Mouse (Mus musculus) heart, embryonic 15.5 days (tissue): ENCODE results near the gene Rfng. TPM values are rescaled to one million over a fixed set of nuclear protein-coding genes. Genes with fewer than 3 reads are reported as not detected.
A peak's percentile ranks its signal among the peaks of the same experiment; 100 is the strongest.
"Not testable (repeated sequence)": the region's sequence is repeated elsewhere in the genome, so short reads cannot be mapped to it uniquely, and the experiment has no call there.

Source experiments
- ATAC-seq: fragments of 200-750 bp; cut with Nextera tagmentation; replicated peaks from 2 replicates; pipeline ENCODE4 v1.8.0; 2017; ENCODE audit warnings: low read depth, moderate TSS enrichment; ENCODE audit not compliant: insufficient number of reproducible peaks, insufficient read depth, low FRiP score
- H3K27ac ChIP-seq: fragments of 300-500 bp; sonication (generic); 2 replicates; pipeline ENCODE4 v1.5.1; 2015; ENCODE audit warnings: mild to moderate bottlenecking, inconsistent platforms
- H3K27me3 ChIP-seq: fragments of 300-500 bp; sonication (generic); 2 replicates; pipeline ENCODE4 v1.6.1; 2015; ENCODE audit warnings: inconsistent platforms
- H3K36me3 ChIP-seq: fragments of 300-500 bp; sonication (generic); 2 replicates; pipeline ENCODE4 v1.6.1; 2015; ENCODE audit warnings: mild to moderate bottlenecking, inconsistent platforms
- H3K4me1 ChIP-seq: fragments of 300-500 bp; sonication (generic); replicated peaks from 2 replicates; pipeline ENCODE4 v1.6.1; 2015; ENCODE audit warnings: inconsistent platforms
- H3K4me2 ChIP-seq: fragments of 300-500 bp; sonication (generic); 2 replicates; pipeline ENCODE4 v1.6.1; 2015; ENCODE audit warnings: inconsistent platforms, mild to moderate bottlenecking, moderate library complexity
- H3K4me3 ChIP-seq: fragments of 300-500 bp; sonication (generic); 2 replicates; pipeline ENCODE4 v1.5.1; 2015; ENCODE audit warnings: mild to moderate bottlenecking, inconsistent platforms
- H3K9ac ChIP-seq: fragments of 300-500 bp; sonication (generic); 2 replicates; pipeline ENCODE4 v1.6.1; 2015; ENCODE audit warnings: mild to moderate bottlenecking, inconsistent platforms
- H3K9me3 ChIP-seq: fragments of 300-500 bp; sonication (generic); replicated peaks from 2 replicates; pipeline ENCODE4 v1.6.1; 2016; ENCODE audit warnings: inconsistent platforms
- WGBS: fragments of 180-500 bp; shearing (Covaris S2); methylation state at CpG from one replicate; pipeline ENCODE4 v1.1.7; 2015; ENCODE audit warnings: mixed read lengths; 5-methylcytosine and 5-hydroxymethylcytosine counted together
- polyA plus RNA-seq: library from polyadenylated mRNA; unstranded; fragments of >200 nt; fragmentation: Nextera tagmentation; extraction: Ambion mirVana; gene quantifications from 2 replicates; pipeline ENCODE4 v1.2.1, GENCODE M21; 2015

Rfng gene
- polyA plus RNA-seq, 1 experiment from 2014 or later: 21.1 TPM

- H3K36me3 ChIP-seq, H3K4me1 ChIP-seq, H3K4me2 ChIP-seq, H3K9ac ChIP-seq, H3K27ac ChIP-seq, H3K9me3 ChIP-seq, ATAC-seq, H3K4me3 ChIP-seq: not testable (repeated sequence)
- peaks cover 12% of the 10 kb centered on the region for H3K27me3 ChIP-seq
- WGBS: 64% methylated on average over 4 of the region's 7 CpGs
Observed at GRCm38 (mm10) chr11:120767023-120767422, 17.0 kb downstream of the Rfng start.

- not testable (repeated sequence) for H3K9ac ChIP-seq, H3K27ac ChIP-seq, H3K36me3 ChIP-seq, H3K9me3 ChIP-seq
- peaks cover 17% of the 10 kb centered on the region for H3K27me3 ChIP-seq
- H3K4me1 ChIP-seq: peaks cover 11% of the 10 kb centered on the region
- H3K4me3 ChIP-seq: peak overlapping the region; percentile 22
- peak; percentile 12; the same call in 1 of the 2 replicates for ATAC-seq
- H3K4me2 ChIP-seq: peak overlapping the region; percentile 53
- WGBS: 13% methylated on average over 8 of the region's 23 CpGs
Observed at GRCm38 (mm10) chr11:120763121-120763999, 20.6 kb downstream of the Rfng start.

DNA sequence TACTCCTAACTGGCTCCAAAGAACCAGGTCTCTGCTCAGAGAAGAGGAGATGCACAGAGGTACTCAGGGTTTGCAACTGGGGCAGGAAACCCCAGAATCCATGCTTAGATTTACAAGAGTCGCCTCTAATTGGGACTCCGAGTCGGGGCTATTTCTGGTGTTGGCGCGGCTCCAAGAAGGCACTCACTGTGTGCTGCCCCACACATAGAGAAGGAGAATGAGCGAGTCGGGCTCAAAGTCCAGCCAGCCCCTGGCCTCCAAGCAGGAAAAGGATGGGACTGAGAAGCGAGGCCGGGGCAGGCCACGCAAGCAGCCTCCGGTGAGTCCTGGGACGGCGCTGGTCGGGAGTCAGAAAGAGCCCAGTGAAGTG, 21.4 kb downstream of the Rfng start, which contains the start of gene Hmga1b:
Hmga1b (plus strand) TSS at position 123 of the 370 bp plus-strand sequence.
- peaks cover 17% of the 10 kb centered on the region for H3K27me3 ChIP-seq
- H3K4me3 ChIP-seq: peak within 1 kb of the TSS; percentile 22
- 0 out of 2 replicates have a peak, but pooled peaks have one; percentile 12 for ATAC-seq
- peaks cover 11% of the 10 kb centered on the region for H3K4me1 ChIP-seq
- H3K27ac ChIP-seq, H3K36me3 ChIP-seq: not testable (repeated sequence)
- WGBS: 16% methylated on average over 14 of the region's 14 CpGs
- H3K4me2 ChIP-seq: peak within 1 kb of the TSS; percentile 53
- H3K9ac ChIP-seq: peak within 1 kb of the TSS; percentile 28; the same call in 1 of the 2 replicates
- 0 out of 2 replicates have a peak, but pooled peaks cover 10% of the 10 kb centered on the region for H3K9me3 ChIP-seq

- WGBS: 53% methylated on average over 14 of the region's 14 CpGs
- Histone ChIP-seq H3K9me3 (0 out of 2 replicates have a peak, but pooled peaks cover 10% of the 10 kb centered on the region), H3K27me3 (peaks cover 17% of the 10 kb centered on the region), H3K4me1 (peaks cover 11% of the 10 kb centered on the region), H3K36me3 (no peaks in the 10 kb centered on the region), H3K4me2 (peak overlapping the region; percentile 53), H3K4me3 (peak overlapping the region; percentile 22; the same call in 1 of the 2 replicates), H3K9ac (peak overlapping the region; percentile 28; the same call in 1 of the 2 replicates), H3K27ac (no peak overlapping the region)
- 0 out of 2 replicates have a peak, but pooled peaks have one; percentile 36 for ATAC-seq
Observed at GRCm38 (mm10) chr11:120761811-120762671, 22.0 kb downstream of the Rfng start.

DNA sequence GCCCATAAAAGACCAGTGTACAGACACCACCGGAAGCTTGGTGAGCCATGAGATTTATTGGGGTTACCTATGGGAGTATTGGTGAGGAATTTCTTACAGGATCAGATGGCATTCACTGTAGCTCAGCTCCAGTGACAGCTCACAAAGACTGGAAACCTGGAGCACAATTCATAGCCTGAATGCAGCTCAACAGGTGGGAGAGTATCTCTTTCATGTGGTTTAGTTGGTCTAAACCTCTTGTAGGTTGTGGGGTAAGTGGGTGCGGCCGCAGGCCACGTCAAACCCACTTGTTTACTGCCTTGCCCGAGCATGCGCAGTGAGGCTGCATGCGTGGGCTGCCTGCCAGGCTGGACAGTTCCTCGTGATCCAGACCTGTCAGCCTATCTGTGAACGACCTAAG, 23.8 kb downstream of the Rfng start:
- H3K36me3 ChIP-seq: no peaks in the 10 kb centered on the region
- peaks cover 12% of the 10 kb centered on the region; the same call in 1 of the 2 replicates for H3K27me3 ChIP-seq
- WGBS: 71% methylated on average over 9 of the region's 9 CpGs
- no peak overlapping the region for H3K4me3 ChIP-seq
- H3K4me2 ChIP-seq: no peak overlapping the region
- H3K9ac ChIP-seq: no peak overlapping the region
- H3K9me3 ChIP-seq: 0 out of 2 replicates have a peak, but pooled peaks cover 10% of the 10 kb centered on the region
- no peak for ATAC-seq
- peaks cover 11% of the 10 kb centered on the region for H3K4me1 ChIP-seq
- no peak overlapping the region for H3K27ac ChIP-seq

DNA sequence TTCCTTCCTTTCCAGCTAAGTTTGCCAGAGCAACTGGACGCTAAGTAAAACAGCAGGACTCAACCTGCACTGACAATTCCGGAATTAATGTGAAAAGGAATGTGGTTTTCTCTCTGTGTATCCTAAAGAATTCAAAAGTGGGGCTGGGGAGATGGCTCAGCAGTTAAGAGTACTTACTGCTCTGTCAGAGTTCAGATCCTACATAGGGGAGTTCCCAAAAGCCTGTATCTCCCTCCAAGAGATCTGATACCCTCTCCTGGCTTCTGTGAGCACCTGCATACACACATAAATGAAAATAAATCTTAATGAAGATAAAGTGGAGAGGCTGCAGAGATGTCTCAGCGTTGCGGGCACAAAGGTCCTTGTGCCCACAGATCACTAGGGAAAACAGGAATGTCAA, 32.4 kb downstream of the Rfng start:
- Histone ChIP-seq H3K27me3 (0 out of 2 replicates have a peak, but pooled peaks cover 3% of the 10 kb centered on the region), H3K9me3 (no peaks in the 10 kb centered on the region), H3K4me2 (no peak overlapping the region), H3K9ac (no peak overlapping the region), H3K4me3 (no peak overlapping the region), H3K36me3 (no peaks in the 10 kb centered on the region), H3K27ac (no peak overlapping the region), H3K4me1 (no peaks in the 10 kb centered on the region)
- WGBS: 65% methylated on average over 4 of the region's 4 CpGs
- ATAC-seq: no peak

- H3K27me3 ChIP-seq: 0 out of 2 replicates have a peak, but pooled peaks cover 3% of the 10 kb centered on the region
- H3K9me3 ChIP-seq: no peaks in the 10 kb centered on the region
- no peak for ATAC-seq
- H3K27ac ChIP-seq: no peak overlapping the region
- H3K4me1 ChIP-seq: no peaks in the 10 kb centered on the region
- H3K4me2 ChIP-seq: no peak overlapping the region
- 58% methylated on average over 8 of the region's 8 CpGs for WGBS
- H3K9ac ChIP-seq: no peak overlapping the region
- no peak overlapping the region for H3K4me3 ChIP-seq
- H3K36me3 ChIP-seq: no peaks in the 10 kb centered on the region
Observed at GRCm38 (mm10) chr11:120749430-120749829, 34.6 kb downstream of the Rfng start.

- Histone ChIP-seq H3K4me1 (no peaks in the 10 kb centered on the region), H3K36me3 (no peaks in the 10 kb centered on the region), H3K27ac (no peak overlapping the region), H3K4me3 (no peak overlapping the region), H3K27me3 (0 out of 2 replicates have a peak, but pooled peaks cover 3% of the 10 kb centered on the region), H3K4me2 (no peak overlapping the region), H3K9me3 (no peaks in the 10 kb centered on the region), H3K9ac (no peak overlapping the region)
- no peak for ATAC-seq
- 68% methylated on average over 4 of the region's 4 CpGs for WGBS
Observed at GRCm38 (mm10) chr11:120747974-120748373, 36.0 kb downstream of the Rfng start.

- Histone ChIP-seq H3K9me3 (no peaks in the 10 kb centered on the region), H3K27ac (peak overlapping the region; percentile 24; the same call in 1 of the 2 replicates), H3K4me3 (no peak overlapping the region), H3K27me3 (0 out of 2 replicates have a peak, but pooled peaks cover 2% of the 10 kb centered on the region), H3K4me1 (no peaks in the 10 kb centered on the region), H3K9ac (no peak overlapping the region), H3K36me3 (no peaks in the 10 kb centered on the region), H3K4me2 (no peak overlapping the region)
- ATAC-seq: 0 out of 2 replicates have a peak, but pooled peaks have one; percentile 4
- WGBS: 69% methylated on average over 7 of the region's 7 CpGs
Observed at GRCm38 (mm10) chr11:120744121-120744701, 39.8 kb downstream of the Rfng start.

GRCm38 (mm10) chr11:120740981-120741380, 43.0 kb downstream of the Rfng start:
- WGBS: 83% methylated on average over 5 of the region's 5 CpGs
- no peak overlapping the region for H3K4me3 ChIP-seq
- no peak overlapping the region for H3K4me2 ChIP-seq
- H3K4me1 ChIP-seq: no peaks in the 10 kb centered on the region
- H3K9me3 ChIP-seq: no peaks in the 10 kb centered on the region
- no peak for ATAC-seq
- H3K27me3 ChIP-seq: 0 out of 2 replicates have a peak, but pooled peaks cover 2% of the 10 kb centered on the region
- H3K9ac ChIP-seq: no peak overlapping the region
- H3K36me3 ChIP-seq: no peaks in the 10 kb centered on the region
- no peak overlapping the region for H3K27ac ChIP-seq
